Mouse (Mus musculus) common myeloid progenitor, adult 5-6 weeks (primary cell): ENCODE results near the gene Rin3. TPM values are rescaled to one million over a fixed set of nuclear protein-coding genes. Genes with fewer than 3 reads are reported as not detected.
"Not testable (repeated sequence)": the region's sequence is repeated elsewhere in the genome, so short reads cannot be mapped to it uniquely, and the experiment has no call there.

Experiments
- ATAC-seq: replicated peaks from 2 replicates; pipeline ENCODE4 v1.8.0; 2016; ENCODE audit warnings: low read depth, mild to moderate bottlenecking, moderate TSS enrichment, inconsistent platforms; ENCODE audit not compliant: poor library complexity, severe bottlenecking
- total RNA-seq: library from RNA; stranded (forward); fragments of 200-1000, 187-1606 nt; gene quantifications from 2 replicates; pipeline ENCODE4 v1.2.3, GENCODE M21; 2017

Gene Rin3
- total RNA-seq, 1 experiment from 2014 or later: 86.3 TPM

- peak; percentile 36; the same call in 1 of the 2 replicates for ATAC-seq
These were observed 6.9 kb upstream of the Rin3 start for GRCm38 (mm10) chr12:102275833-102276443.

GRCm38 (mm10) chr12:102280290-102280689 is 2.6 kb upstream of the Rin3 start:
- ATAC-seq: not testable (repeated sequence)

GRCm38 (mm10) chr12:102280867-102281503 is 1.9 kb upstream of the Rin3 start:
- ATAC-seq: no peak

- peak; percentile 66 for ATAC-seq
These were observed 722 bp upstream of the Rin3 start for GRCm38 (mm10) chr12:102282126-102282525.

GRCm38 (mm10) chr12:102283483-102284266 is 827 bp downstream of the Rin3 start:
- no peak for ATAC-seq

- no peak for ATAC-seq
These were observed 1.4 kb downstream of the Rin3 start for GRCm38 (mm10) chr12:102284267-102284610.

- ATAC-seq: no peak
These were observed 1.8 kb downstream of the Rin3 start for GRCm38 (mm10) chr12:102284618-102285159.

- no peak for ATAC-seq
These were observed 2.5 kb downstream of the Rin3 start for GRCm38 (mm10) chr12:102285318-102285717.

GRCm38 (mm10) chr12:102285779-102286178 is 2.9 kb downstream of the Rin3 start:
- no peak for ATAC-seq

- no peak for ATAC-seq
These were observed 4.0 kb downstream of the Rin3 start for GRCm38 (mm10) chr12:102286681-102287414.

- ATAC-seq: 0 out of 2 replicates have a peak, but pooled peaks have one; percentile 5
These were observed 5.2 kb downstream of the Rin3 start for GRCm38 (mm10) chr12:102287904-102288602.

- no peak for ATAC-seq
These were observed 6.0 kb downstream of the Rin3 start for GRCm38 (mm10) chr12:102288846-102289245.

GRCm38 (mm10) chr12:102289568-102289967 is 6.7 kb downstream of the Rin3 start:
- no peak for ATAC-seq

- peak; percentile 38 for ATAC-seq
These were observed 7.8 kb downstream of the Rin3 start for GRCm38 (mm10) chr12:102290662-102291061.

GRCm38 (mm10) chr12:102291686-102292085 is 8.8 kb downstream of the Rin3 start:
- no peak for ATAC-seq

- no peak for ATAC-seq
These were observed 9.8 kb downstream of the Rin3 start for GRCm38 (mm10) chr12:102292501-102293215.

GRCm38 (mm10) chr12:102294634-102295033 is 11.8 kb downstream of the Rin3 start:
- ATAC-seq: no peak

- peak; percentile 57 for ATAC-seq
These were observed 12.4 kb downstream of the Rin3 start for GRCm38 (mm10) chr12:102295230-102295629.

- no peak for ATAC-seq
These were observed 12.8 kb downstream of the Rin3 start for GRCm38 (mm10) chr12:102295662-102296061.
